Mouse (Mus musculus) right cerebral cortex, postnatal 10 days (tissue): ENCODE measurements around the gene Aunip.

Experiments
- DNase-seq, 2 experiments: peaks; one replicate each; pipeline ENCODE4 v3.0.0; 2021; ENCODE audit warnings: low spot score in 2 of 2

Aunip gene

DNA sequence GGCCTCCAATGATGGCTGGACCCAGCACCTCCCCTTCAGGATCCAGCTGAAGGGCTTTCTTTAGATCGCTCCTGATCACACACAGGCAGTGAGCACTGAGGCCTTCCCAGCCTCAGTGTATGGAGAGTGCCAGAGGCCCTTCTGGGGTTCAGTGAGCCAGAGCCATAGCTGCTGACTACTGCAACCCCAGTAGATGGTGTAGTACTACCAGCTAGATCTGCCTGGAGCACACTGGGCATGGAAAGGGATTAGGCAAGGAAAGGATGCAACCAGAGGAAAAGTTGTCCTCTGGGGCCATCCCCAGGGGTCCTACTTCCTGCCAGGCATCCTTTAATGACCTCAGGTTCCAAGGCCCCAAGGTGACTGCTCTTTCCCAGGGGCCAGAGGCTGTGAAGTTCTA is 42.8 kb downstream of the Aunip start:
- DNase-seq = no peak

DNA sequence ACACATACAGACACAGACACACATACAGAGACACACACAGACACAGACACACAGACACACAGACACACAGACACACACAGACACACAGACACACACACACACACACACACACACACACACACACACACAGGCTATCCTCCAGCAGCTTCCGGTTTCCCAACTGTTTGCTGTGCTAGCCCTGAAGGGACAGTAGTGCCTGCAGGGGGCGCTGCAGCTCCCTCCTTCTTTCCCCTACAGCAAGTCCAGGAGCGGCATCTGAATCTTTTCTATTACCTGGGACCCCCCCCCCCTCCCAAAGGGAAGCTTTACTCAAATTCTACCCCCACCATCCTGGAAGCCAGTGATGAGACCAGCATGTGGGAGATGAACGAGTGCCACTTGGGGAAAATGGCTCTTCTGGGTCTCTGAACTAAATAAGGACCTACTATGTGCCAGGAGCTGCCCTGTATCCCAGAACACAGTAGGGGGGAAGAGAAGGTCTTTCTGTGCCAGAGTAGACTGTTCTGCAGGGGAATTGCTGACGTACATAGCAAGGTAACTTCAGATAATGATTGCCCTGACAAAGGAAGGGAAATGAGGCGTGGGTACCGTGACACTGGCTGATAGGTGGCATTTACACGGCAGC is 45.3 kb downstream of the Aunip start:
- peak in 1 of 2 experiments; percentile 63 for DNase-seq

DNA sequence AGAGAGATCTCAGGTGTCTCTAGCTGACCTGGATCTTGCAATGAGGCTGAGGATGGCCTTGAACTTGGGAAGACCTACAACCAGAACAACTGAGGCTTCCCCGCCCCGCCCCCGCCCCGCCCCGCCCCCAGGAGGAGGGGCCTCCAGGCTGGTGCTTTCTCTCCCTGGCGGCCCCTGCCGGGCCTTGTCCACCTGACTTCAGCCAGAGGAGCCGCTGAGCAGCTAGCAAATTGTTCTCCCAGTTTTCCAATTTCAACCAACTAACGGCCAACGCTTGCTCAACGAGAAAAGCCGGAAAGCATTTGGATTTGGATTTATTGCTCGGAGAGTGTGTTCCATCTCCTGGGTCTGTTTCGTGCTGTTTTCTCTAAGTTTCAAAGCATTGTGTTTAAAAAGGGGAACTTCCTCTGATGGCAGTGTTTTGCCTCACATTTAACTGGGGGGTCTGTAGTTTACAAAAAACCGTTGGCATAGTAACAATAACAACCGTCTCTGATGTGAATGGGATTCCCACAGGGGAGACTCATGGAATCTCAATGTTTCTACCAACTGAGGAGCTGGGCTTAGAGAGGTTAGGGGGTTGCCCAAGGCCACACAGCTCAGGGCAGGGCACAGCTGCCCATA is 46.9 kb downstream of the Aunip start:
- DNase-seq = no peak

DNA sequence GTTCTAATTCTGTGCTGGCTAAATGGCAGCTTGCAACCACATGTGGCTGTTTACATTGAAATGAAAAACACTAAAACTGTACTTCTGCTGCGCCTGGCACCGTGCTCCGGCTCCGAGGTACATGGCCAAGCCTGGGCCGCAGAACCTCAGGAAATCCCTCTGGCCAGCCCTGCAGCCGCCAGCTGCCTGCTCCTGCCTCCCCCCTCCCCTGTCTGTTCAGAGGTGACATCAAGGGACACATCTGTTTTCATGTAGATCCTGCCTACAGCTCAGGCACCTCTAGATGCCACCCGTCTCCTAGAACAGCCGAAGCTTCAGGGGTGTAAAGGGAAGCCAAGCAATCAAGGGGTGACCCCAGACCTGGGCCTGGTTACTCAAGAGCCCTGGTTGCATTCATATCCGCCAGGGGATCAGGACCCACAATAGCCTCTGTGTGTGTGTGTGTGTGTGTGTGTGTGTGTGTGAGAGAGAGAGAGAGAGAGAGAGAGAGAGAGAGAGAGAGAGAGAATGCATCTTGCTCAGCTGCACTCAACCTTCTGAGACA is 47.8 kb downstream of the Aunip start:
- DNase-seq = no peak

DNA sequence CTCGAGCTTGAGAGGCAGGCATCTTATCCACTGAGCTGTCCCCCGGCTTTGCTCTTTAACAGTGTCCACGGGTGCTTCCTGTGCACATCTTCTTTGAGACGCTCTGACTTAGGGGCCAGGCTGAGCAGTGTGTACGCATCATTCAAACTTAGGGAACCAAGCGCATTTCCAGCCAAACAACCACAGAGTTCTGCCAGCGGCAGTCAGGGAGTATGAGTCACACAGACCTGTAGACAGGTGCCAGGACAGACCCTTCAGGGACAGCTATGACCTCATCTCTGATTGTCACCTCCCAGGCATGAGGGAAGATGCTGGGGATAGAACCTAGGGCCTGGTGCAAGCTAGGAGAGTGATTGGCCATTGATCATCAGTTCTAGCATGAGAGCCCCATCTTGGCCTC is 48.4 kb downstream of the Aunip start:
- DNase-seq = no peak

DNA sequence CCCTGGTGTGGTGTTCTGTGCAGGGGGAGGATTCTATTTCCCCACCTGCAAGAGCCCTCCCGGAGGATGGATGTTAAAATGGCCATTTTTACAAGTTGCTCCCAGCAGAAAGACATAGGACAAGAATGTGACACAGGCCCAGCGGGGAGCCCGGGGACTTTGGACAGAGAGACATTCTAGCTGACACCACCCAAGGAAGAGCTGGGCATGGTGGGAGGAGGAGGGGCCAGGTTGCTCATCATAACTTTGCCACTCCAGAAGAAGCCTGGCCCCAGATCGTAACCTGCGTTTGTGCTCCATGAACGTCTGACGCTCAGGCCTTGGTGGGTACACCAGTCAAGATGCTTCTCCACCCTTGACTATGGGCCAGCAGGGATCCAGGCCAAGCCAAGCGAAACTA is 49.9 kb downstream of the Aunip start:
- no peak for DNase-seq

DNA sequence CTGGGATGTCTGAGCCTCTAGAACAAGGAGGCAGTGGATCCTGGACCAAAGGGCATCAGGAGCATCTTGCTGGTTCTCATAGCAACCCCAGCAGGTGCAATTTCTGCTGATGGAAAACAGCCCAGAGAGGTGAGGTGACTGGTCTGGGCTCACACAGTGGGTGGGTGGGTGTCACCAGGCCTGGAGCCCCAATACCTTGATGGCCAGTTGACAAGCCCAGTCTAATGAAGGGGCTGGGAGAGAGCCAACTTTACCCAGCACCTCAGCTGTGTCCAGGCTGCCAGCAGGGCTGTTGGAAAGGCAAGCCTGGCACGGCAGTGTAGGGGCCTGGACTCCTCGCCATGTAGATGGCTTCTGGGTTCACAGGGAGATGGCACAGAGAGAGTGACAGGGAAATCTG is 51.2 kb downstream of the Aunip start:
- no peak for DNase-seq

DNA sequence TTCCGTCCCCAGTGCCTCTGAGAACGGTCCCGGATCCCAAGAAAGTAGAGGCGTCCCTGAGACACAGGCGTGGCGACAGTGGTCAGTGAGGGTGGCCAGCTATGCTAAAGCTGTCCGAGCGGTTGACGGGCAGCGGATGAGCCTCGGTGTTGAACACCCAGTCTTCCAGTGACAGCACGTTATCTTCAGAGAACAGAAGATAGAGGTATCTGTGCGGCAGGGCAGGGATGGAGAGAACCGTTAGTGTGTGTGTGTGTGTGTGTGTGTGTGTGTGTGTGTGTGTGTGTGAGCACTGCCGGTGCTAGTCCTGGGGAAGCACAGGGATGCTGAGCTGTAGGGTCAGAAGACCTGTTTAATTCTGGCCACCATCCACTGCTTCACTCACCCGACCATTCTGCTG is 52.8 kb downstream of the Aunip start:
- no peak for DNase-seq

DNA sequence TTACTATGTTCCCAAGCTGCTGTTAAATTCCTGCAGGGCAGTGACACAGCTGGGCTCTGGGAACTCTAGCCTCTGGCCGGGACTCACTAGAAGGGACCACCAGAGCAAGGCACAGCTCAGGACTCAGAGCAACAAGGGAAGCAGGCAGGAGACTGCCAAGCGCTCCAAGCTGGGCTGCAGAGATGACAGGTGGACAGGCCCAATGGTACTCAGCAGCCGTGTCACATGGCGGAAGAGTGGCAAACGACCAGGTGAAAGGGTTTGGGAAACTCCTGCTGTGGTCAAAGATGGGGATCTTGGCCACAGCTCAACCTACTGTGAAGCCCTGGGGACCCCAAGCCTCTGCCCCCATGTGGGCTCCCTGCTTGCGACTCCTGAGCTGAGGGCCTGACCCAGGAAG is 53.3 kb downstream of the Aunip start:
- DNase-seq = no peak

DNA sequence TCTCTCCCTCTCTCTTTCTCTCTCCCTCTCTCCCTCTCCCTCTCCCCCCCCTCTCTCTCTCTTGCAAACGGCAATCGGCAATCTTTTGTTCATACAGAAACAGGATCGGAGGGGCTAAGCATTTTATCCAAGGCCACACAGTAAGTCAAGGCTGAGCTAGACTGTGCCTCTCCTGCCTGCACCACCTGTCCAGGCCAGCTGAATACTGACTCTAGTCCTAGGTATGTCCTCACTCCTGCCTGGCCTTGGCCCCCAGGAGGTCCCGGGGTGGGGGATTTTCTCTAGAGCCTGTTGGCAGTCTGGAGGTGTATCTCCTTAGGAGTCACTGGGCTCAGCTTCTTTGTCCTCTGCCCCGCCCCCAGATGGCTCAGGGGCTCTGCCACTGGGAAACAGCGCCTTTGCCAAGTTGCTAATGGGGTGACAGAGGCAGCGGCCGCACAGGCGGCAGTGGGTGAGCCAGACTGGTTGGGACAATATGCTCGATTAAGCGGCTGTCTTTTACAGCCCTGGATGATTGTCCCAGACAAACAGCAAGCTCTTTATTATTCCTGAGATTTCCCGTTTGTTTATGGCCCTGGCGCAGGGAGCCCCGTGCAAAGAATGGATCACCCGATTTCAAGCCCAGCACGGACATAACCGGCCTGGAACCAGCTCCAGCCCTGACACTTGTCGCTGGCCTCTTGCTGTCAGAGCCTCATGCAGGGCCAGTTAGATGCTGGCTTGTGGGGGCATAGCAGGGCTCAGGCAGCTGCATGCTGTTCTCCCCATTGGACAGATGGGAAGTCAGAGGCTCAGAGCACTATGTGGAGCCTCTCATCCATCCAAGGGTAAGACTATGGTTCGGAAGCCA is 56.8 kb downstream of the Aunip start:
- peak; percentile 78 to 79 for DNase-seq

DNA sequence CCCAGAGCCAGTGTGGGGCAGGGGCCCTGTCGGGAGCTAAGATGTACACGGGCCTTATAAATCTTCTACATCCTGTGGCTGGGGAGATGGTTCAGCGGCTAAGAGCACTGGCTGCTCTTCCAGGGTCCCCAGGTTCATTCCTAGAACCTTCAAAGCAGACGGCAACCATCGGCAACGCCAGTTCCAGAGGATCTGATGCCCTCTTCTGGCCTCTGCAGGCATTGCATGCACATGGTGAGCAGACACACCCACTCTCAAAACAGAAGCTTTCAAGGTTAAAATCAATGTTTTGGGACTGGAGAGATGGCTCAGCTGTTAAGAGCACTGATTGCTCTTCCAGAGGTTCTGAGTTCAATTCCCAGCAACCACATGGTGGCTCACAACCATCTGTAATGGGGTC is 58.4 kb downstream of the Aunip start:
- no peak for DNase-seq

DNA sequence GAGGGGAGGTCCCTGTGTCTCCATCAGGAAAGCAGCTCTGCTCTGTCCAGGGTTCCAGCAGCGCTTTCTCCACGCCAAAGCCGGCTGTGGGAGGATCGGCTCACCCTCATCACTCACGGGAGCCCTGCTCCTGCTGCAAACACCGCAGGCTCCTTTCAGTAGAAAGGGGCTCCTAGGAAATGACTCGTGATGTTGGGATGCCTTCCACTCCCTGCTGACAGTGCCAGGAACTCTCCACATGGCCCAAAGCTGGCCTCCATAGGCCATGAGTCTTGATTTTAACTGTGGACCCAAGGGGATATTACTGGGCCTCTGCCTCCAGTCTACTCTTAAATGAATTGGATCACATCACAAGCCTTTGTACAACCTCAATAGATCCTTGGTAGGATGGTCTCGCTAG is 59.0 kb downstream of the Aunip start:
- no peak for DNase-seq

DNA sequence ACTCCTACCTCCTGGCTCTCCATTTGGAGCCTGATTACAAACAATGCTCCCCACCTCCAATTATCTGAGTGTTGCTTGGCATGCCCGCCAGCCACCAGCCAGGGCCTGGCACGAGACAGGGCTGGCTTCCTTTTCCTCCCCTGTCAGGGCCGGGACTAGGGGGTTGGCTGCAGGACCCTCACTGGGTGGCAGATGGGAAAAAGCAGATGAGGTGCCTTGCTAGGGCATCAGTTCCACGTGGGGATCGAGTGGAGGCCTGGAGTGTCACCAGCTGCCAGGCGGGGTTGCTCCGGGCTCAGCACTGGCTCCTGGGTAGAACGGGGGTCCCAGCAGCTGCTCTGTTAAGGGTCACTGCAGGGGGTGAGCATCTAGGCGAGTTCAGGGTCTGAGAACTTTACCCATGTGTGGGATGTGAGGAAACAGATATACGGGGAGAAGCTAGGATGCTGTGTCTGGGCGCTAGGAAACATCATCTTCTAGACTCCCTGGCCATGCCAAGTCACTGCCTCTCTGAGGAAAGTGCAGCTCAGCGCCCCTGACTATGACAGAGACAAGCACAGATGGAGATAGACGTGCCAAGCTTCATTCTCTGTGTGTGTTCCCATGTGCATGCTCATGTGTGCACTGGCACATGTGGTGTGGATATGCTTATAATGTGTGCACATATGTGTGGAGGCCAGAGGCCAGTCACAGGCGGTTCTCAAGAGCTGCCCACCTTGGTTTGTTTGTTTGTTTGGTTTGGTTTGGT is 60.1 kb downstream of the Aunip start:
- no peak for DNase-seq

DNA sequence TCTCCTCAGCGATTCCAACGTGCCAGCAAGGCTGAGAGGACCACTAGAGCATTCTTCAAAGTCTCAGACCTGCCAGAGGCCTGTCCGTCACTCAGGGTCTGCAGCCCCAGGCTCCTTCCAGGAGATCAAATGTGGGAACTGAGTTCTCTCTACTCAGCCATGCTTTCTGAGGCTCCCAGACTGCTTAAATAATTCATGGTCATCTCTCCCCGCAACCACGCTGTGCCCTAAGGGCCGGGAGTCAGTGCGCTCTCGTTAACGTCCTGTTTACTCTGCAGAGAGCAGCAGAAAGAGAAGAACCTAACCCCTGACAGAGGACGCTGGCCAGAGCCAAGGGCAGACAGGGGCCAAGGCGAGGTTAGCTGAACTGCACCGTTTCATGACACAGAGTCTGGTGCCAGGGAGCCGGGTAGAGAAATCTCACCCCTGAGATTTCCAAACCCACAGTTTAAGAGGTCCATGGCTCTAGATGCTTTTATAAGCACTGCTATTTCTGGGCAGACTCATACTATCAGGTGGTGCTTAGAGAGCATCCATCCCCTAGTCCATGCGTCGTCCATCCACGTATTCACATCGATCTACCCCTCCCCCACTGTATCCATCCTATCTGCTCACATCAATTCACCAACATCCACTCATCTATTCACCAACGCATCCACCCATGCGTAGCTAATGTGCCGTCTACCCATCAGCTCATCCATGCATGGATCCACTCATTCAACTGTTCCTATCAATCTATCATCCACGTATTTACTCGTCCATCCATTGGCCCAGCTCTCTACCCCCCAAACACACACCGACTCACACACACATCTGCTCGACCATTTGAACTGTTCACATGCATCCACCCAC is 61.9 kb downstream of the Aunip start:
- no peak for DNase-seq
